In the genomic region with DNA sequence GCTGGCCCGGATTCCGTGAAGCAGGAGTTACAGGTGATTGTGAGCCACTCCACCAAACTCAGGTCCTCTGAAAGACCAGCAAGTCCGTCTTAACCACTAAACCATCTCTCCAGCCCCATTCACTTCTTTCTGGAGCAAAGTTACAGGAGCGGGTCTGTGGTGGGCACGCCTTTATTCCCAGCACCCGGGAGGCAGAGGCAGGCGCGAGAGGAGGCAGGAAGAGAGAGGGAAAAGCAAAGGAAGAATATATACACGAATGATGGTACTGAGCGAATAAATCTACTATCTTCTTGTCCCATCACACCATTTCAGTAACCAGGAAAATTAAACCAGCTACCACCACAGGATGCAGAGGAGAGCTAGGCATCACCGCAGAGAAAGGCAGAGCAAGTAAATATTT, we compare ENCODE assay signal across 7 mouse cellular contexts. TPM values are rescaled to one million over a fixed set of nuclear protein-coding genes. Genes with fewer than 3 reads are reported as not detected.
DNase-seq lines count a peak whose midpoint lies in the region; ATAC-seq and TF ChIP-seq lines count a peak whose summit lies in the region.

No protein-coding gene starts in this region.

- 4% methylated on average over 11 of the region's 11 CpGs for WGBS in lung, postnatal 0 days
- WGBS in intestine, postnatal 0 days, result 5% methylated on average over 11 of the region's 11 CpGs
- 4% methylated on average over 11 of the region's 11 CpGs for WGBS in olfactory bulb, adult 2 months

- H3K36me3 ChIP-seq in lung, postnatal 0 days (ENCODE audit: insufficient read depth, low read length), result peaks cover 14% of the 10 kb centered on the region
- peaks cover 26% of the 10 kb centered on the region; the same call in 1 of the 2 replicates for H3K36me3 ChIP-seq in intestine, postnatal 0 days (ENCODE audit: control insufficient read depth, insufficient read depth)

- no peak for ATAC-seq in lung, postnatal 0 days
- peak; percentile 44; the same call in 1 of the 2 replicates for ATAC-seq in erythroblast, adult 5-6 weeks (replicated peaks; ENCODE audit: low FRiP score, poor library complexity, severe bottlenecking)
- no peak; the same call in 1 of the 2 replicates for ATAC-seq in intestine, postnatal 0 days

- peak overlapping the region; percentile 79 for H3K9ac ChIP-seq in lung, postnatal 0 days (replicated peaks; ENCODE audit: low read depth)
- peak overlapping the region; percentile 75 for H3K9ac ChIP-seq in intestine, postnatal 0 days (ENCODE audit: low read depth, low read length)

- TF ChIP-seq CTCF in lung, postnatal 0 days (IDR thresholded peaks at IDR 0.05), result no peak
- no peak for TF ChIP-seq CTCF in intestine, postnatal 0 days (IDR thresholded peaks at IDR 0.05; ENCODE audit: low read depth)
- TF ChIP-seq CTCF in olfactory bulb, adult 2 months (IDR thresholded peaks at IDR 0.05; ENCODE audit: insufficient read depth, low read depth, low read length), result no peak

- H3K4me3 ChIP-seq in lung, postnatal 0 days (ENCODE audit: low read depth, low read length), result peak overlapping the region; percentile 79
- H3K4me3 ChIP-seq in intestine, postnatal 0 days (ENCODE audit: low read depth, low read length), result peak overlapping the region; percentile 66
- H3K4me3 ChIP-seq in olfactory bulb, adult 2 months (ENCODE audit: insufficient read depth, low read depth, low read length), result peak overlapping the region; percentile 93

- no peaks in the 10 kb centered on the region for H3K9me3 ChIP-seq in lung, postnatal 0 days (ENCODE audit: low read length)
- H3K9me3 ChIP-seq in intestine, postnatal 0 days (ENCODE audit: control insufficient read depth), result no peaks in the 10 kb centered on the region

- H3K4me1 ChIP-seq in lung, postnatal 0 days (ENCODE audit: insufficient read depth, low read depth, low read length), result peaks cover 29% of the 10 kb centered on the region
- H3K4me1 ChIP-seq in intestine, postnatal 0 days (replicated peaks; ENCODE audit: control insufficient read depth, insufficient read depth, low read length), result peaks cover 4% of the 10 kb centered on the region; the same call in 1 of the 2 replicates
- H3K4me1 ChIP-seq in olfactory bulb, adult 2 months (ENCODE audit: control insufficient read depth, insufficient read depth, low read length), result peaks cover 15% of the 10 kb centered on the region

- peak overlapping the region; percentile 88 for H3K27ac ChIP-seq in lung, postnatal 0 days (ENCODE audit: low read length)
- H3K27ac ChIP-seq in intestine, postnatal 0 days (ENCODE audit: low read depth, low read length), result peak overlapping the region; percentile 79
- H3K27ac ChIP-seq in olfactory bulb, adult 2 months (ENCODE audit: insufficient read depth, low read depth, low read length), result no peak overlapping the region

- TF ChIP-seq POLR2A in olfactory bulb, adult 2 months (IDR thresholded peaks at IDR 0.05; ENCODE audit: insufficient read depth, low read depth, low read length), result no peak

- H3K4me2 ChIP-seq in lung, postnatal 0 days (replicated peaks; ENCODE audit: low read depth, low read length), result peak overlapping the region; percentile 75
- H3K4me2 ChIP-seq in intestine, postnatal 0 days (replicated peaks; ENCODE audit: low read depth), result peak overlapping the region; percentile 70

- no peak for TF ChIP-seq EP300 in lung, postnatal 0 days (IDR thresholded peaks at IDR 0.05)

- no peaks in the 10 kb centered on the region for H3K27me3 ChIP-seq in lung, postnatal 0 days (replicated peaks; ENCODE audit: insufficient read depth, low read length)
- H3K27me3 ChIP-seq in intestine, postnatal 0 days (replicated peaks; ENCODE audit: control insufficient read depth, insufficient read depth, low read length), result no peaks in the 10 kb centered on the region

- no peak for DNase-seq in lung, postnatal 0 days (ENCODE audit: low spot score)
- DNase-seq in lung, postnatal 10 days, result no peak
- no peak for DNase-seq in ovary, postnatal 36 days (ENCODE audit: low spot score)
- DNase-seq in ovary, adult 18-20 months (ENCODE audit: low spot score), result no peak

RNA-seq across cellular contexts. Expression of gene Taf8, which starts 0.6 kb away (rescaled TPM):
- 16.0 and 22.4 TPM in 2 replicates for polyA plus RNA-seq in lung, postnatal 0 days (2015; fragmentation: Nextera tagmentation; extraction: Ambion mirVana)
- total RNA-seq in erythroblast, adult 5-6 weeks (2015; ENCODE audit: low replicate concordance), result 34.5 and 36.5 TPM in 2 replicates
- 47.1 and 67.9 TPM in 2 replicates for total RNA-seq in erythroblast, adult 5-6 weeks (2017; ENCODE audit: low replicate concordance)
- polyA plus RNA-seq in intestine, postnatal 0 days (2015; fragmentation: Nextera tagmentation; extraction: Ambion mirVana), result 8.3 and 9.2 TPM in 2 replicates
- not detected in 2 replicates for polyA plus RNA-seq in olfactory bulb, adult 2 months (2012; ENCODE audit: insufficient read depth, insufficient read length, low replicate concordance, missing spikeins)

RNA-seq across cellular contexts. Expression of gene Ccnd3, which starts 3.3 kb away (rescaled TPM):
- polyA plus RNA-seq in lung, postnatal 0 days (2015; fragmentation: Nextera tagmentation; extraction: Ambion mirVana), result 195 and 214 TPM in 2 replicates
- 85.3 and 115 TPM in 2 replicates for total RNA-seq in erythroblast, adult 5-6 weeks (2015; ENCODE audit: low replicate concordance)
- total RNA-seq in erythroblast, adult 5-6 weeks (2017; ENCODE audit: low replicate concordance), result 64.3 and 65.9 TPM in 2 replicates
- 175 and 180 TPM in 2 replicates for polyA plus RNA-seq in intestine, postnatal 0 days (2015; fragmentation: Nextera tagmentation; extraction: Ambion mirVana)
- 292 and 423 TPM in 2 replicates for polyA plus RNA-seq in olfactory bulb, adult 2 months (2012; ENCODE audit: insufficient read depth, insufficient read length, low replicate concordance, missing spikeins)
